Mouse (Mus musculus) MEL (cell line): ENCODE results near the gene Gm44805. TPM values are rescaled to one million over a fixed set of nuclear protein-coding genes. Genes with fewer than 3 reads are reported as not detected.

Source experiments
- DNase-seq: peaks from one replicate; pipeline ENCODE4 v3.0.0; 2011; ENCODE audit warnings: low read depth, low spot score
- H3K27ac ChIP-seq: 2 replicates; pipeline ENCODE4 v1.5.1; 2012; ENCODE audit warnings: low read depth, mild to moderate bottlenecking, control low read depth, low read length, moderate library complexity; ENCODE audit not compliant: control insufficient read depth
- H3K27me3 ChIP-seq, 2 experiments: fragments of 150-350 bp in 1 of 2; sonication (generic) in 1 of 2; 2 replicates each; pipeline ENCODE4 v1.6.1; 2012; ENCODE audit warnings: low read length in 2 of 2, mild to moderate bottlenecking in 2 of 2, improper control_type of control experiment in 1 of 2, moderate library complexity in 1 of 2; ENCODE audit not compliant: insufficient read depth in 2 of 2, control insufficient read depth in 1 of 2
- H3K36me3 ChIP-seq, 2 experiments: 2 replicates each; pipeline ENCODE4 v1.6.1; 2012 to 2014; ENCODE audit warnings: low read length in 2 of 2, improper control_type of control experiment in 1 of 2, inconsistent platforms in 1 of 2, mild to moderate bottlenecking in 1 of 2; ENCODE audit not compliant: insufficient read depth in 2 of 2, control insufficient read depth in 1 of 2
- H3K4me1 ChIP-seq, 2 experiments: fragments of 150-350 bp in 1 of 2; sonication (generic) in 1 of 2; 2 replicates each; pipeline ENCODE4 v1.6.1; 2012; ENCODE audit warnings: low read length in 2 of 2, improper control_type of control experiment in 1 of 2, mild to moderate bottlenecking in 1 of 2; ENCODE audit not compliant: insufficient read depth in 2 of 2, control insufficient read depth in 1 of 2
- H3K4me3 ChIP-seq, 2 experiments: fragments of 150-350 bp in 1 of 2; sonication (generic) in 1 of 2; 2 replicates each; pipeline ENCODE4 v1.5.1; 2012; ENCODE audit warnings: low read depth in 2 of 2, low read length in 2 of 2, mild to moderate bottlenecking in 2 of 2, moderate library complexity in 2 of 2, control low read depth in 1 of 2, improper control_type of control experiment in 1 of 2; ENCODE audit not compliant: control insufficient read depth in 1 of 2, insufficient read depth in 1 of 2
- H3K79me2 ChIP-seq: 2 replicates; pipeline ENCODE4 v1.6.1; 2012; ENCODE audit warnings: mild to moderate bottlenecking, low read length, moderate library complexity; ENCODE audit not compliant: control insufficient read depth, poor library complexity, insufficient read depth
- H3K9ac ChIP-seq: 2 replicates; pipeline ENCODE4 v1.6.1; 2012; ENCODE audit warnings: low read depth, mild to moderate bottlenecking, control low read depth, low read length, moderate library complexity; ENCODE audit not compliant: control insufficient read depth, poor library complexity, severe bottlenecking
- H3K9me3 ChIP-seq: fragments of 150-350 bp; sonication (generic); replicated peaks from 2 replicates; pipeline ENCODE4 v1.6.1; 2012; ENCODE audit warnings: mild to moderate bottlenecking, low read length, improper control_type of control experiment, moderate library complexity; ENCODE audit not compliant: insufficient read depth
- BHLHE40 ChIP-seq: IDR thresholded peaks from 2 replicates; pipeline ENCODE4 v1.6.1; 2012; ENCODE audit warnings: low read depth, mild to moderate bottlenecking, inconsistent platforms, low read length, improper control_type of control experiment, borderline replicate concordance
- GATA1 ChIP-seq: IDR thresholded peaks from 2 replicates; pipeline ENCODE4 v1.6.1; 2011; ENCODE audit warnings: low read depth, low read length, improper control_type of control experiment
- HCFC1 ChIP-seq: IDR thresholded peaks from 2 replicates; pipeline ENCODE4 v1.6.1; 2012; ENCODE audit warnings: low read depth, mild to moderate bottlenecking, inconsistent platforms, low read length, improper control_type of control experiment, moderate library complexity
- MAX ChIP-seq: IDR thresholded peaks from 2 replicates; pipeline ENCODE4 v1.6.1; 2011; ENCODE audit warnings: low read length, improper control_type of control experiment
- MAZ ChIP-seq: IDR thresholded peaks from 2 replicates; pipeline ENCODE4 v1.6.1; 2012; ENCODE audit warnings: low read depth, mild to moderate bottlenecking, inconsistent platforms, low read length, improper control_type of control experiment
- MEF2A ChIP-seq: IDR thresholded peaks from 2 replicates; pipeline ENCODE4 v1.6.1; 2014; ENCODE audit warnings: low read depth, mild to moderate bottlenecking, inconsistent platforms, low read length, improper control_type of control experiment; ENCODE audit not compliant: poor library complexity, insufficient replicate concordance, severe bottlenecking; ENCODE audit errors: extremely low read depth
- MXI1 ChIP-seq: IDR thresholded peaks from 2 replicates; pipeline ENCODE4 v1.6.1; 2011; ENCODE audit warnings: mild to moderate bottlenecking, low read depth, low read length, improper control_type of control experiment
- MYB ChIP-seq: IDR thresholded peaks from 2 replicates; pipeline ENCODE4 v1.6.1; 2011; ENCODE audit warnings: mild to moderate bottlenecking, low read depth, low read length, improper control_type of control experiment
- NRF1 ChIP-seq: IDR thresholded peaks from 2 replicates; pipeline ENCODE4 v1.6.1; 2014; ENCODE audit warnings: low read depth, mild to moderate bottlenecking, inconsistent platforms, low read length, improper control_type of control experiment, moderate library complexity; ENCODE audit not compliant: poor library complexity, insufficient read depth, severe bottlenecking
- POLR2A ChIP-seq, 2 experiments: IDR thresholded peaks; 2 replicates each; pipeline ENCODE4 v1.6.1; 2011 to 2012; ENCODE audit warnings: low read length in 2 of 2, mild to moderate bottlenecking in 2 of 2, control low read depth in 1 of 2, improper control_type of control experiment in 1 of 2, low read depth in 1 of 2, moderate library complexity in 1 of 2; ENCODE audit not compliant: control insufficient read depth in 1 of 2, insufficient read depth in 1 of 2, poor library complexity in 1 of 2
- POLR2AphosphoS5 ChIP-seq: IDR thresholded peaks from 2 replicates; pipeline ENCODE4 v1.6.1; 2012; ENCODE audit warnings: low read depth, borderline replicate concordance, mild to moderate bottlenecking, inconsistent platforms, low read length, moderate library complexity, mixed read lengths
- RAD21 ChIP-seq: IDR thresholded peaks from 2 replicates; pipeline ENCODE4 v1.6.1; 2011; ENCODE audit warnings: mild to moderate bottlenecking, low read depth, low read length, improper control_type of control experiment
- SMC3 ChIP-seq: IDR thresholded peaks from 2 replicates; pipeline ENCODE4 v1.6.1; 2011; ENCODE audit warnings: low read depth, low read length, improper control_type of control experiment
- TCF12 ChIP-seq: IDR thresholded peaks from 2 replicates; pipeline ENCODE4 v1.6.1; 2014; ENCODE audit warnings: low read depth, mild to moderate bottlenecking, inconsistent platforms, low read length, improper control_type of control experiment, moderate library complexity
- ZKSCAN1 ChIP-seq: IDR thresholded peaks from 2 replicates; pipeline ENCODE4 v1.6.1; 2012; ENCODE audit warnings: low read depth, mild to moderate bottlenecking, inconsistent platforms, low read length, improper control_type of control experiment, moderate library complexity
- ZNF384 ChIP-seq: IDR thresholded peaks from 2 replicates; pipeline ENCODE4 v1.6.1; 2012; ENCODE audit warnings: low read depth, mild to moderate bottlenecking, inconsistent platforms, low read length, improper control_type of control experiment
- polyA plus RNA-seq, 2 experiments: library from polyadenylated mRNA; stranded (reverse) in 1 of 2; unstranded in 1 of 2; fragments of >175 nt in 1 of 2; fragments of >200 nt in 1 of 2; gene quantifications; 2 replicates each; pipeline versions ENCODE4 v1.2.1 to v1.2.4; 2012; ENCODE audit warnings: low replicate concordance in 2 of 2, low read depth in 1 of 2; ENCODE audit not compliant: insufficient read length in 2 of 2, insufficient read depth in 1 of 2, missing spikeins in 1 of 2
- total RNA-seq: library from RNA; depleted of rRNA; stranded (reverse); fragments of 300-350 nt; gene quantifications from 2 replicates; pipeline ENCODE4 v1.2.3, GENCODE M21; 2012

Gm44805 gene
- total and polyA plus RNA-seq, 3 experiments = not detected

DNA sequence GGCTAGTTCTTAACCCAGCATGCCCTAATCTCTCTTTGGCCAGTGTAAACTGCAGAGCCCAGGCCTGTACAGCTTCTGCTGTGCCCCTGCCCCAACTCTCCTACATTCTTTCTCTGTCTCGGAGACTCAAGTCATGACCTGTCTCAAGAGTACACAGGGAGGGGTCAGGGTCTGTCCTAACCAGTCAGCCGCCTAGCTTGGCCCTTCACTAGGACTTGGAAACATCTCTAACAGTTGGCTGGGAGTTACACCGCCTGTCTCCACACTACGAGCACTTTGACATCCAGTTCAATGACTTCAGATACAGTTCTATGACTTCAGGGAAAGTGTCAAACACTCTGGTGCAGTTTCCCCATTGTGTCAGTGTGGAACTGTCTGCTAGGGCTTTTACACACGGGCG is 10.2 kb upstream of the Gm44805 start:
- DNase-seq = no peak
- TF ChIP-seq RAD21 = no peak
- TF ChIP-seq MEF2A = no peak
- TF ChIP-seq POLR2AphosphoS5 = no peak
- no peak for TF ChIP-seq POLR2A (IDR thresholded peaks at IDR 0.05; ENCODE audit: control insufficient read depth in 1 of 2, insufficient read depth in 1 of 2, low read depth in 1 of 2, low read length in 2 of 2, poor library complexity in 1 of 2)
- TF ChIP-seq MXI1 = no peak
- Histone ChIP-seq H3K36me3 (peaks cover 0 to 37% of the 10 kb centered on the region in 2 experiments; a peak in 2 of 4 replicates), H3K79me2 (no peaks in the 10 kb centered on the region), H3K9ac (no peak overlapping the region), H3K4me3 (no peak overlapping the region), H3K4me1 (peaks cover 14 to 41% of the 10 kb centered on the region in 2 experiments), H3K27me3 (no peaks in the 10 kb centered on the region), H3K9me3 (no peaks in the 10 kb centered on the region), H3K27ac (no peak overlapping the region)

DNA sequence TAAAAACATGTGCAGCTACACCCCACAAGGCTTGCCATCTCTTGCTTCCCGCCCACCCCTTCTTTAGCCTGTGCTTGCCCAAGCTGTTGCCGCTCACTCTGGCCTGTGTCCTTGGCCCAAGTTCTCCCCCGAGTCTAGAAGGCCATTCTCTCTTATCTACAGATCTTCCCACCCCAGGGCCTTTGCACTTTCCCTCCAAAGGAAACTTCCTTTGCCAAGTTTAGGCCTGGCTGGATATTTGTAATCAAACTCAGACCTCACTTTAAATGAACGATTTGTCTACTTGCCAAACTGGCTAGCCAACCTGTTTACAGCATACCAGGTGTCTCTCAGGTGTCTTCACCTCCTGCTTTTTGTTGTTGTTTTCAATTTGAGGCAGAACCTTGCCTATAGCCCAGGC is 9.6 kb upstream of the Gm44805 start:
- Histone ChIP-seq H3K36me3 (peaks cover 0 to 31% of the 10 kb centered on the region in 2 experiments; a peak in 2 of 4 replicates), H3K9ac (no peak overlapping the region), H3K9me3 (no peaks in the 10 kb centered on the region), H3K27me3 (no peaks in the 10 kb centered on the region), H3K4me1 (peaks cover 12 to 36% of the 10 kb centered on the region in 2 experiments)
- no peak for DNase-seq
- TF ChIP-seq MAZ (no peak), NRF1 (no peak), ZKSCAN1 (no peak), GATA1 (no peak), HCFC1 (no peak), MAX (no peak), SMC3 (no peak), TCF12 (no peak), RAD21 (no peak), BHLHE40 (no peak), MYB (no peak)
- TF ChIP-seq, all 39 proteins: peak for 0
- H3K4me3 ChIP-seq = no peak overlapping the region
- no peak overlapping the region for H3K27ac ChIP-seq
- H3K79me2 ChIP-seq = no peaks in the 10 kb centered on the region

GRCm38 (mm10) chr7:19688611-19689010 is 7.4 kb upstream of the Gm44805 start:
- H3K27ac ChIP-seq = no peak overlapping the region
- no peaks in the 10 kb centered on the region for H3K79me2 ChIP-seq
- peaks cover 1 to 16% of the 10 kb centered on the region in 2 experiments for H3K4me1 ChIP-seq
- H3K4me3 ChIP-seq = no peak overlapping the region
- DNase-seq = no peak
- no peak for TF ChIP-seq GATA1
- TF ChIP-seq ZNF384 = 0 out of 2 replicates have a peak, but pooled peaks have one; percentile 22
- H3K9ac ChIP-seq = no peak overlapping the region
- no peaks in the 10 kb centered on the region for H3K9me3 ChIP-seq
- H3K36me3 ChIP-seq = peaks cover 0 to 11% of the 10 kb centered on the region in 2 experiments; a peak in 2 of 4 replicates
- no peaks in the 10 kb centered on the region for H3K27me3 ChIP-seq
